Mouse (Mus musculus): ENCODE measurements around the gene Top1.

The Top1 gene

DNA sequence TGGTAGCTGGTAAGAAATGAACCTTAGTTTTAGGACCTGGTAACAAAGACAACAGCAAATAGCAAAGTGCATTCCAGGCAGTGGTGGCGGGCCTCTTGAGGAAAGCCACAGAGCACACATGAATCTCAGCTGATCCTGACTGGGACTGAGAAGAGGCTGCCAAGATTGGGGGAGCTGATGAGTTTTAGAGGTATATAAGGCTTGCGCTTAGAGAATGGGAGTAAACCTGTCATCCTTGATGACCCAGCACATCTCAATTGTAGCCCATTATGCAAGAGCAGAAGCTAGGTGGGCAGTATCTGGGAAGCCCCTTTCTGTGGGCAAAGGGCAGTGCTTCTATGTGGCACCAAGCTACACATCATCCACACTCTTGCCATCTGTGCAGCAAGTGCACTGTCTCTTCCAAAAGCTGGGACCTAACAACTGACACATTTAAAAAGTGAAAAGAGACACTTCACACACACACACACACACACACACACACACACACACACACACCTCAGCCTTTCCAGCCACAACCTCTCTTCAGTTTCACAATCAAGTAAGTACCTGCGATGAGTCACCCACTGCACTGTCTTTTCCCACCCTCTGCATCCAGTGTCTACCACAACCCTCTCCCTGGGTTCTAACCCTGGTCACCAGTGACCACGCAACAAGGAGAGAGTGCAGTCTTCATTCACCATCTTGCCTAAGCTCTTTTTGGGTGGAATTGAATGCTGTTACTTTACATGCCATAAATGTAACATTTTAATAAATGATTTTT, 78.1 kb downstream of the Top1 start:
- DNase-seq = no peak

DNA sequence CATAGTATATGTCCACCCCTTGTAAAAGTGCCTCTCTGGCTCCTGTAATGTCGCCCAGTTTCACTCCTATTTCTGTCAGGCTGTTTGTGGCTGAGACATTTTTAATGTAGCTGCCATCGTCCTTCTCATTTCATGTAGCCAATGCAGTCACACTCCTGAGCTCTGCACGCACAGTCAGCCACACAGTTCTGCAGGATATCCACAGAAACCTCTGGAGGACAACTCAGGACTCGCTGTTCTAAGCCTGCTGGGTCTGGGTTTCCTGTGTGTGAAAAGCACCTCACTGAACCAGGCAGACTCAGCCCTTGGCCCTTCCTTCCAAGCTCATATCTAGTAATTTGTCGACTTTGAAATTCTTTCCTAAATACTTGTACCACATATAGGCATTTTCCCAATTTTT, 78.8 kb downstream of the Top1 start:
- no peak for DNase-seq

DNA sequence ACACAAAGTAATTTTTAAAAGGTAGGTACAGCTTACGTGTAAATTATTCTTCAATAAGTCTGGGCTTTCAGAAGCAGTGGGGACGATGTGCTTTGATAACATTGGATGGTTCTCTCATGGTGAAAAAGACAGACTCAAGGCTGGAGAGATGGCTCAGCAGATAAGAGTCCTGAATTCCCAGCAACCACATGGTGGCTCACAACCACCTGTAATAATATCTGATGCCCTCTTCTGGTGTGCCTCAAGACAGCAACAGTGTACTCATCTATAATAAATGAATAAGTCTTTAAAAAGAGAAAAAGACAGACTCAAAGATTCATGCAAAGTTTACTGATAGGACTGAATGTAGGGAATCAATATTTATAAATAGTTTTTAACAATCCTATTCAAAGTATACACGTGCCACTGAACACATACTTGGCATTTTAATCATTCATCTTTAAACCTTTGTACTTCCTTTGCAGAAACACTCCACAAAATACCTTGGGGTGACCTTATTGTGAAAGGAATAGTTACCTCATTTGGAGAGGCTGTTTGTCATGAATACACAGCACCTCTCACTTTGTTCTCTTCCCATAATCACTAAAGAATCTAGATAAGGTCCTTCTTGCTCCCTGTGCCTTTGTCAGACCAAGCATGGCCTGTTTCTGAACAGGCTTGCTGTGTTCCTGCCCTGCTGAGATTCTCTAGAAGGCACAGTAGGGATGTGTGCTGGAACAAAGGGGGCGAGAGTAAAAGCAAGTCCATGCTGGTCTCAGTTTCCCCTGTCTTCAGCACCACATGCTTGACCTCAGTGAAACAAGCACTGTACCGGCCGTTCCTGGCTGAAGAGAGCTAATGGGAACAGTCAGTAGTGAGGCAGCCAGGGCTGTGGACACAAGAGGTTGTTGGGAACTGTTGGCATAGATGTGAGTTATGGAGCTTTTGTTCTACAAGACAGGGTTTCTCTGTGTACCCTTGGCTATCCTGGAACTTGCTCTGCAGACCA, 80.5 kb downstream of the Top1 start:
- DNase-seq = peak; percentile 1

DNA sequence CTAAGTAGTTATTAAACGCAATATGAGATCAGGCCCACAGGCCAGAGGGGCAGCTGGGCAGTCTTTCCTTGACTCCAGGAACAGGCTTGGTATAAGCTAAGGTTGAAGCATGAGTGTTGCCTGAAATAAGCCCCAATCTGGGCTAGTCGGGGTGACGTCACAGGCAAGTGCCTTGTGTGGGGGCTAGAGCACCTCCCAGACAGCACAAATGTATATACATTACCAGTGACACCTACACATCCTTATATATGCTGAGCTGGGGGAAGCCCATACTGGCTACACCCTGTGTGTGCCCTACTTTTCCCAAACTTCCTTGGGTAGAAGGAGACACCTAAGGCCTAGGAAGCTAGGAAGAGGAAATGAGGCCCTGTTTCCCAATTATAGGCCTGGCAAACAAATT, 83.3 kb downstream of the Top1 start:
- peak; percentile 60 for DNase-seq

DNA sequence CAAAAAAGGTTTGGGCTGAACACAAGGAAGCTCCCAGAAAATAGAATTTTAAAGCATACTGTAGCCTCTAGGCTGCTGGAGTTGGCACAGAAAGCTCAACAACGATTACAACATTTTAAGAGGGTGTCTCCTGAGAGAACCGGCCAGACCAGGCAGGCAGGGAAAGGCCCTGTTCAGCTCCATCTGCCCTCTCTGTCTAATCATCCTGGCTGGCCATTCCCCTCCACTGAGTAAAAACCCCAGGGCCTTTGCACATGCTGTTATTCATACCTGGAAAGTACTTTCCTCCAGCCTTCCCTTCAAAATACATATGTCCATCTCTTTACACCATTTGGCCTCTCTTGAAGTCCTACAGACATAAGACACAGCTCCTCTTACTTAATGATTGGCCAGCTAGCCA, 83.7 kb downstream of the Top1 start:
- no peak for DNase-seq

DNA sequence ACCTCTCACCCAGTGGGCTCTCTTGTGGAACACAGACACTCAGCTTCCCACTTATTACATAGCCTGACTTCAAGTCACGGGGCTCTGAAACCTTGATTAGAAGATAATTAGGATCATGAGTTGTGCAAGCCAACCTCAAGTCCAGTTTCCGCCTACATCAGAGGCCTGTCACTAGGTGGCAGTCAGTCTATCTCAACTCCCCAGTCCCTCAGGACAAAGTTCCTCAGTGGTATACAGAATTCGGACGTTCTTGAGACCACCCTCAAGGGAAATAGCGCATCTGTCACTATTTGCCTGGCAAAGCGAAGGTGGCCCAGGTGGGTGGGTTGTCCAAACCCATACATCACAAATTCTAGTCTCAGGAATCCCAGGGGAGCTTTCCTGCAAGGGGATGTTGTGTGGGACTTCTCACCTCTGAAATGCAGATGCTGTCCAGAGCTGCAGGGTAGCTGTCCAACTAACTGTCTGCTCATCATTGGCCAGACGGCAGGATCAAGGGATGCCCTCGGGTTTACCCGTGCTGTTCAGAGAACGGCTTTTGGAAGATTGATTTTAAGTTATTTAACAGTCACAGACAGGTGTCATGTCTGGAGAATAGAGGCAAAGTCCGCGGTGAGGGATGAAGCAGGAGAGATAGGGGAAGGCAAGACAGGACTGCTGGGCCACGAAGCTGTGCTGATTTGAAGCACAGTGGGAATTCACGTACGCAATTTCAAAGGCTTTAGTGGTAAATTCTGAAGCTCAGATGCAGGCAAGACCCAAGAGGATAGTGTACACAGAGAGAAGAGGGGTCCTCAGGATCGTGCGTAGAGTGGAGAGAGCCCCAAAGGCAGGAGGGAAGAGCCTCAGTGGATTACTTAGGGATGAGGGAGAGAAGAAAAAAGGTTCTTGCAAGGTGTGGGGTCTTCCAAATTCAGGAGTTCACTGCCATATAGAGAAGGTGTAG, 84.4 kb downstream of the Top1 start:
- no peak for DNase-seq

DNA sequence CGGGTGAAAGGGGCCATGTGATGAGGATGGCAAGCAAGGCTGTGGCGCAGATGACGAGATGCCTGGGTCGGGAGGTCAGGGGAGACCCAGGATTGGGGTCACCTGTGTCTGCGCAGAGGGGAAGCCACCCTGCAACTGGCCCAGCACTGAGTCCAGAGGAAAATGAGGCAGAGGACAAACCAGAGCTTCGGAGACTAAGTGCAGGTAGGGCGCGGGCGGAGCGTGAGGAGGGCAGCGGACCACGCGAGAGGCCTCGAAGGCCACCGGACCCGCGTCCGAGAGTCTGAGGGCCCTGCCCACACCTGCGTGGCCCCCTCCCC, 85.1 kb downstream of the Top1 start:
- DNase-seq = no peak

DNA sequence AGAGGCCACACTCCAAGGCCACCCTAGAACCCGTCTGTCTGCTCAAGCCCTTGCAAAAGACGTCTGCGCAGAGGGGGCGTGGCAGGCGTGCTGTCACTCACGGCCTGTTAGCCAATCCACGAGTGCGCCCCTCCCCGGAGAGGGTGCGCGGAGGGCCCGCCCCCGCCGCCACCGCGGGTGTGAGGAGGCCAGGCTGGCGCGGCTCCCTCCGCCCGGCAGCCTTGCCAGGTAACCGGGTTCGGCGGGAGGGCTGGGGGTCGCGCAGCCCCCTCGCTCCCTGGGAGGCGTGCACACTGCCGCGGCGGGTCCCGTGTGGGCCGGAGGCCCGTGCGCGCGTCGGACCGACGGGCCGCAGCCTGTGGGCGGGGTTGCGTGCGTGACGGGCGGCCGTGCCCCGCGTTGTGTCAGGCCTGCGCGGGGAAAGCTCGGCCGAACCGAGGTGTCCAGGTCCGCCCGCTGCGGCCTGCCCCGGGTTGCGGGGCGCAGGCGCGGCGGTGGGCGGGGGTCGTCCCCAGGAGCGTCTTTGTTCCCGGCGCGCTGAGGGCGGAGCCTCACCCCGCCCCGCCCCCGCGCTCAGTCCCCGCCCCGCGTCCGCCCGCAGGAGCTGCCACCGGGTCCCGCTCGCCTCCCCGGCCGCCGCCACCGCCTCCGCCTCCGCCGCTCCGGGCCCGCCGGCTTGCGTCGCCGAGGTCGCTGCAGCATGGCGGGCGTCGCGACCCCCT, 85.6 kb downstream of the Top1 start, which contains the start of gene Plcg1:
Gene Plcg1 (plus strand): TSS at position 184 of the 722 bp plus-strand sequence.
- peak; percentile 92 for DNase-seq

DNA sequence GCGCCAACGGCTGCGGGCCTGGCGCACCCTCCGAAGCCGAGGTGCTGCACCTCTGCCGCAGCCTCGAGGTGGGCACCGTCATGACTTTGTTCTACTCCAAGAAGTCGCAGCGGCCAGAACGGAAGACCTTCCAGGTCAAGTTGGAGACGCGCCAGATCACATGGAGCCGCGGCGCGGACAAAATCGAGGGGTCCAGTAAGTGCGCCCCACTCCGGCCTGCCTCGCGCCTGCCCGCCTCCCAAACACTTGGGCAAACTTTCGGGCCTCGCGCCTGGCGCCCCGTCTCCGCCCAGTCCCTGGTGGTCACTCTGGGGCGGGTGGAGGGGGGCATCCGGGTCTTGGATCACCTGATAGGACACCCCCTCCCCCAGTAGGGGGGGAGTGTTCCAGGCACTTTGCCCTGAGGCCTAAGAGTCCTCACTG, 86.2 kb downstream of the Top1 start:
- DNase-seq = no peak

DNA sequence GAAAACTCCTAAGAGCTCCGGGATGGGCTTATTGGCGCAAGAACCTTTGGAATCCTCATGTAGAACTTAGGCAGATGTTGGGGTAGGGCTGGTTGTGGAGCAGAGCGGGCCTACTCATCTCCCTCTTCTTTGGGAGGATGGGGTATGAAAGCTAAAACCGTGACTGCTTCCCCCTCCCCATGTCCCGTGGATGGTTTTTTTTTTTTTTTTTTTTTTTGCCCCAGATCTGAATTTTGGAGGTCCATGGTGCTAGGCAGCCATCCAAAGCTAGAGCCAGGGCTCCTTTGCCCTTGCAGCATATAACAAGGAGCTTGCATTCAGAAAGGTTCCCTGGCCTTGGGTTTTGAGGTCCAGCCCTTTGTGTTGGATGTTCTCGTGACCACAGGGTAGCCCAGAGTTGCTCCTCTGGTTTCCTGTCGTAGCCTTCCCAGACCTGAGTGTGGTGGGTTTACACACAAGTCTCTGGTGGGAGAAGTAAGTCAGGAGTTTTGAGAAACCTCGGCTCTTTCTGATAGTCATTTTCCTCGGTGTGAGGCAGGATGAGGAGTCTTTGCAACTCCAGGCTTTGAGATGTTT, 86.8 kb downstream of the Top1 start:
- no peak for DNase-seq

DNA sequence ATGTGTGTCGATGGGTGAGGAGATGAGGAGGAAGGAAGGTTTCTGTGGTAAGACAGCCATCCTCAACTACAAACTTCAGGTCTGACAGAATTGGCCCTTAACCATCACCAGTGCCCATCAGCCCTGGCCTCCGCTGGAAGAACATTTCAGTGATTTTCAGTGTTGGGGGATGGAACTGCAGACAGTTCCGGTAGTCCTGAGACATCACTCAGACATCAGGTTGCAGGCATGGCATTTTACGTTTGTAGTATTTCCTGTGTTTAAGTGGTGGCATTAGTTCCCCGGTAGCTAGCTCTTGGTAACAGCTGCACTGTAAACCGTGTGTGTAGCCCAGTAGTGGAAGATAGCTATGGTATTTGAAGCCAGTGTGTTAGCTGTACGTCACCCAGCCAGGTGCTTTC, 87.4 kb downstream of the Top1 start:
- DNase-seq = no peak

DNA sequence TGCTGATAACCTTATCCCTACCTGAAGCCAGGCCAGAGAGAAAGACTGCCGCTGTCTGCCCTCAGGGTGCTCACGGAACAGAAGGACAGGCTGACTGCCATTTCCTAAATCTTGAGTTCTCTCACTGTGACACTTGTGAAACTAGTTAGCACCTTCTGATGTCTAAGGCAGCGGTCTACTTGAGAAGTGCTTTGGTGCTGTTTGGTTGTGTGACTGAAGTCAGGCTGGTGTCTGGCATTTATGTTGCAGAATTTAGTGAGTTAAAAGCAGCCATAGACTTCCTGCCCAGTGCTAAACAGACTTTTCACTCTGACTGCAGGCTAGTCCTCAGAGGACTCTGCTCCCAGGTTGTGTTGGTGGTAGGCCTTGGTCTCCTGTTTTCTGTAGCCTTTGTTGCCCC, 88.6 kb downstream of the Top1 start:
- no peak for DNase-seq

DNA sequence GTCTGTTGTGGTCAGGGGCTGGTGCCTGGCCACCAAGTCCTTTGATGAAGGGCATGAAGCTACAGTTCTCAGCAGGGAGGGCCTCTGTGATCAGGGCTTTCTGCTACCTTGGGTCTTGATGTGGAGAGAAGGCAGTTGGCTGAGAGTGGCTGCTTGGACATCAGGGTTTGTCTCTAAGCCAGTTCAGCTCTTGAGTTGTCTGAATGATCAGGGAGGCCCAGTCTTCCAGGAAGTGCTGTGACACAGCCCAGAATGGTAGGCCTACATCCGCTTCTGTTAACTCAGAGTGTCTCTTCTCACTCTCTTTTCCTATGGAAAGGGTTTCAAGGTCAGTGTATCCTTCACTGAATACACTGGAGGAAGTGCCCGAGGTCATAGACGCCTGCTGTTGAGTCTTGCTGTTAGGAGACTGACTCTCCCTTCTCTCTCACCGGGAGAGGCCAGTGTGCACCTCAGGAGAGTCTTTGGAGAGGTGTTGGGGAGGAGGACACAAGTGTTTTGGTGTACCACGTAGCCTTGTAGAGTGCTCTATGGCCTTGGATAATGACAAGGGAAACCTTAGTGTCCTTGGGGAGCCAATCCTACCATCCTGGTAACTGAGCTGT, 90.1 kb downstream of the Top1 start:
- no peak for DNase-seq

DNA sequence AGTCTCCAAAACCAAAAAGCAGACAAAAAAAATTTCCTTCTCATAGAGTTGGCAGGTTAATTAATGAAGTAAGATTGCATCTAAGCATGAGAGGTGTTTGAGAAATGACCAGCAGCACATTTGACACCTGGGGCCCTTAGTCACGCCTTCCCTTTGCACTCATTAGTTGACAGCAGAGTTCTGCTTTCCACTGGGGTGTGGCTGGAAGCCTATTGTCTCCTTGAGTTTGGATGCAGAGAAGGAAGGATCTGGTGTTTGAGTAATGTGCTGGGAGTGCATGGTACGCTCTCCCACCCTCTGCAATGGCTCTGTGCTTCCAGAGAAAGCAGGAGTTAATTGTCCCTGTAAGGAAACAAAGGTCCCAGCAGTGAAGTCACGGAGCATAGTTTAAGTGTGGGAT, 90.8 kb downstream of the Top1 start:
- no peak for DNase-seq

DNA sequence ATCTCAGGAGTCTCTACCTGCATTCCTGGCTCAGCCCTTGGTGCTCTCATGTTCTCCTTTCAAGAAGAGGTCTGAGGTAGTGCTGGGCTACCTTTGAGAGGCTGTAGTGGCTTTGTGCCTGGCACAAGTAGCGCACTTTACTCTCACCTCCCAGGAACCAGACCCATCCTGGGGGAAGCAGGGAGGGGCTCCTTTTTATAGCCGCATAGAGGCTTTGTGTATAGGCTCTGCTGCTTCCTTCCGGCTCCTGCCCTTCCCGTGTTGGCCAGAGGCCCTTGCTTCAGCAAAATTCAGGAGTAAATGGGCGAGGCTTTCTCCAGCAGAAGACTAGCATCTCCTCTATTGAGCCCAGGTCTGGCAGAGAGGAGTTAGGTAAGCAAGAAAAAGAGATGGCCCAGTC, 92.7 kb downstream of the Top1 start:
- no peak for DNase-seq

DNA sequence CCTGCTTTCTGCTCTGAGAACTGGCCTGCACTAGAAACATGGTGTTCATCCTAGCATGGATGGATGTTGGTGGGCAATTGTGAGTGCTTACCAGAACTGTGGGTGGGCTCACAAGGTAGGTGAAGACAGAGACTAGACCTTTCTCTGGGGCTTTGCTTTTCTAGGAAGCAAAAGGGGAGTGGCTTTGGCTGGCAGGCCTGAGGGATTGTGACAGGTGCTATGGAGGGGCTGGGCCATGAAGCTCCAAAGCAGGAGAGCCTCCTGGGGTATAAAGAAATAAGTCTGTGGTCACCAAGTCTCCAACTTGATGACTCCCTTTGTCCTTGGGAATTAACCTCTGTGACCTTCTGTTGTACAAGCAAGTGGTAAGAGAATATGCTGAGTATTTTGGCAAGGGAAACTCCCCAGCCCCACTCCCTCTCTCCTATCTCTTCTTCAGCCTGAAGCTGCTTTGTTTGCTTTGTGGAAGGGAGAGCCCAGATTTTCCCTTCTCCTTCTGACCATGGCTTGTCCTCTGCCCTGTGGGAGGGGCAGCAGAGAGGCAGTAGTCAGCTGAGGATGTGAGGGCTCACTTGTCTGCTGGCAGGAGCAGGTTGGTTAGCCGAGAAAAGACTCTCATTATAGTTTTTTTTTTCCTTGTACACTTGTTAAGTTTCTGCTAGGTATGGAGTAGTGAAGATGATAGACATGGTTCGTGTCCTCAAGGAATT, 94.1 kb downstream of the Top1 start:
- DNase-seq = no peak

DNA sequence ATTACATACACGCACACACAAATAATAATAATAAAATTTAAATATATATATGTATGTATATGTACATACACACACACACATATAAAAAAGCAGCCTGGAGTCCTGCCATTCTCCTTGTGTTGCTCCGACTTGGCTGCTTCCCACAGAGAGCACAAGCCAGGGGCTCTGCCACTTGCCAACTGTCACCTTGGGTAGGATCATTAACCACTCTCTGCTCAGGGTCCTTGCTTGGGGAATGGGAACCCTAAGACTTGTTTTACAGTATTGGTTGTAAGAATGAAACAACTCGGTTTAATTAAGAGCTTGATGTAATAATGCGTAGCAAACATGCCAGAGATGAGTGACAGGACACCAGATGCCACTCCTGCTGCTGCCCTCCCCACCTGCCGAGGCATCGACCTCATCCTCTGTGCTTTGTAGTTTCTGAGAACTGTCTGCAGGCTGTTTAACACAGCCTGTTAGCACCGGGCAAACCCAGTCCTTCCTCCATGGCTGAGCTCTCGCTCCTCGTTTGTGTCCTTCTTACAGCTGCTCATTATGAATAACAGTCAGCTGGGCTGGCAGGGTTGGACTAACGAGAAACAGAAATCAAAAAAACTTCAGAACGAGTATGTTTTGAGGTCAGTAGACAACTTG, 95.0 kb downstream of the Top1 start:
- no peak for DNase-seq

DNA sequence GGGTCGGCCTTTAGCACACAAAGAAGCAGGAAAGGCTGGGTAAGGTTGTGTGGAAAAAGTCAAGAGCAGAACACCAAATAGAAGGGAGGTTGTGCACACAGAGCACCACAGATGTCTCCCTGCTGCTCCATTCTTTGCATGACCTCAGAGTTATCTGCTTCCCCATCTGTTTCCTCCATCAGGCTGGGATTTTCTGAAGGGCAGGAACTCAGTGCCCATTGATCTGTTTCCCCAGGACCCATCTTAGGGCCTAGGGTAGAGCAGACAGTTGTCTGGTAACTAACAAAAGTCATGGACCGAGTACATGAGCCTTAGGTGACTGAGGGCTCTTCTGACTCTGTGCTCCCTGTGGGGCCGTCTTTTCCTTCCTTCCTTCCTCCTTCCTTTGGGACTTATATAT, 95.9 kb downstream of the Top1 start:
- DNase-seq = no peak

DNA sequence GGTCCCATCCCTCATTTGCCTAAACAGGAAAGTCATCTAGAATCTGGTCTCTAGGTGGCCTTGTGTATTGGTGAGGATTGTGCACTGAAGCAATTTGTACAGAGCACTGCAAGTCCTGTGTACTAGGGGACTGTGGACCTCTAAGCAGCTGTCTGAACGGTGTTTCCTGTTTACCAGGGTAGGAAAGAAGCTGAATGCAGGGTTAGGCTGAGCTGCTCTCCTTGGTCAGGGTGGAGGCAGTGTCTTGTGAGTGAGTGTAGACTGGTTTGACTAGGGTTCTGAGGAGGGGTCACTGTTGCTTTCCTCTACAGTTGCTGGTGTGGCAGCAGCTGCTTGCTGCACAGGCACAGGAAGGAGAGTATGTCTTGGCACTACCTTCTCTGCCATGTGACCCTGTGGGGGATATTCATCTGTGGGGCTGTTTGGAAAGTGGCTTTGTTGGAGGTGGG, 96.5 kb downstream of the Top1 start:
- no peak for DNase-seq
